ENCODE assay signal across 18 mouse cellular contexts in genomic region chr17:62592436-62593074, GRCm38 (mm10).
DNase-seq lines count a peak whose midpoint lies in the region; ATAC-seq and TF ChIP-seq lines count a peak whose summit lies in the region.
"Had no signal": no experiment of that assay in that cellular context is flagged by ENCODE, and none has a peak within 500 bp of the region (broad histone marks: within the 10 kb centered on the region; RNA-seq: fewer than 3 reads in every experiment).

No protein-coding gene starts in this region.

- TF ChIP-seq CTCF in forebrain, postnatal 0 days (IDR thresholded peaks at IDR 0.05; ENCODE audit: low read depth): no peak
- TF ChIP-seq CTCF in brain, embryonic 14.5 days (IDR thresholded peaks at IDR 0.05; ENCODE audit: borderline replicate concordance, extremely low read depth, insufficient read depth, insufficient read length): no peak

- H3K9me3 ChIP-seq in forebrain, embryonic 14.5 days (replicated peaks; ENCODE audit: control insufficient read depth, low read length): no peaks in the 10 kb centered on the region; the same call in 1 of the 2 replicates
- H3K9me3 ChIP-seq in forebrain, postnatal 0 days (ENCODE audit: low read length): no peaks in the 10 kb centered on the region
- 0 out of 2 replicates have a peak, but pooled peaks cover 3% of the 10 kb centered on the region for H3K9me3 ChIP-seq in midbrain, embryonic 13.5 days
- peaks cover 1% of the 10 kb centered on the region; the same call in 1 of the 2 replicates for H3K9me3 ChIP-seq in midbrain, embryonic 10.5 days (replicated peaks)
- H3K9me3 ChIP-seq in midbrain, embryonic 15.5 days: no peaks in the 10 kb centered on the region
- H3K9me3 ChIP-seq: embryonic facial prominence, embryonic 12.5 days had no signal

- H3K27ac ChIP-seq in forebrain, embryonic 14.5 days (ENCODE audit: low read depth, low read length): peak overlapping the region; percentile 39; the same call in 1 of the 2 replicates
- H3K27ac ChIP-seq in forebrain, postnatal 0 days (ENCODE audit: low read depth, low read length): no peak overlapping the region
- peak overlapping the region; percentile 37 for H3K27ac ChIP-seq in midbrain, embryonic 13.5 days
- H3K27ac ChIP-seq in midbrain, embryonic 10.5 days (replicated peaks): no peak overlapping the region
- H3K27ac ChIP-seq in midbrain, embryonic 15.5 days: peak overlapping the region; percentile 7; the same call in 1 of the 2 replicates
- H3K27ac ChIP-seq: embryonic facial prominence, embryonic 10.5 days; embryonic facial prominence, embryonic 12.5 days had no signal

- DNase-seq in forebrain, embryonic 14.5 days (ENCODE audit: low spot score): peak; percentile 70
- no peak for DNase-seq in forebrain, postnatal 0 days
- DNase-seq in midbrain, embryonic 10.5 days (ENCODE audit: low spot score): no peak
- DNase-seq in brain, embryonic 14.5 days (ENCODE audit: low read depth): peak; percentile 76
- DNase-seq in urinary bladder, postnatal 25 days (ENCODE audit: low spot score): no peak
- DNase-seq: adrenal gland, adult 2 months; adrenal gland, postnatal 10 days; adrenal gland, postnatal 25 days; cerebellum, adult 11-12 months; cerebellum, adult 2 months; cerebellum, adult 9-10 months; cerebellum, postnatal 10 days; cerebellum, postnatal 25 days had no signal

- 11% methylated on average over 5 of the region's 5 CpGs for WGBS in forebrain, embryonic 14.5 days
- 21% methylated on average over 5 of the region's 5 CpGs for WGBS in forebrain, postnatal 0 days
- 42% methylated on average over 5 of the region's 5 CpGs for WGBS in midbrain, embryonic 13.5 days
- 65% methylated on average over 5 of the region's 5 CpGs for WGBS in midbrain, embryonic 10.5 days
- 35% methylated on average over 5 of the region's 5 CpGs for WGBS in midbrain, embryonic 15.5 days

- peaks cover 15% of the 10 kb centered on the region; the same call in 1 of the 2 replicates for H3K4me1 ChIP-seq in forebrain, embryonic 14.5 days (ENCODE audit: control insufficient read depth, insufficient read depth, low read length)
- 0 out of 2 replicates have a peak, but pooled peaks cover 3% of the 10 kb centered on the region for H3K4me1 ChIP-seq in forebrain, postnatal 0 days (ENCODE audit: insufficient read depth)
- H3K4me1 ChIP-seq in midbrain, embryonic 13.5 days (replicated peaks): peaks cover 19% of the 10 kb centered on the region
- peaks cover 14% of the 10 kb centered on the region for H3K4me1 ChIP-seq in midbrain, embryonic 10.5 days
- peaks cover 6% of the 10 kb centered on the region for H3K4me1 ChIP-seq in midbrain, embryonic 15.5 days
- H3K4me1 ChIP-seq: embryonic facial prominence, embryonic 12.5 days had no signal

- no peak overlapping the region for H3K4me2 ChIP-seq in forebrain, embryonic 14.5 days (ENCODE audit: low read length)
- no peak overlapping the region for H3K4me2 ChIP-seq in forebrain, postnatal 0 days (ENCODE audit: low read depth)
- no peak overlapping the region for H3K4me2 ChIP-seq in midbrain, embryonic 13.5 days (replicated peaks)
- no peak overlapping the region for H3K4me2 ChIP-seq in midbrain, embryonic 15.5 days
- H3K4me2 ChIP-seq: embryonic facial prominence, embryonic 12.5 days had no signal

- no peak overlapping the region for H3K9ac ChIP-seq in forebrain, embryonic 14.5 days (ENCODE audit: low read length)
- H3K9ac ChIP-seq in forebrain, postnatal 0 days: no peak overlapping the region
- no peak overlapping the region for H3K9ac ChIP-seq in midbrain, embryonic 13.5 days (replicated peaks)
- no peak overlapping the region for H3K9ac ChIP-seq in midbrain, embryonic 15.5 days
- H3K9ac ChIP-seq: embryonic facial prominence, embryonic 12.5 days had no signal

- H3K4me3 ChIP-seq in forebrain, embryonic 14.5 days (ENCODE audit: low read depth, low read length): no peak overlapping the region
- H3K4me3 ChIP-seq in forebrain, postnatal 0 days (ENCODE audit: low read depth, low read length): no peak overlapping the region
- H3K4me3 ChIP-seq in midbrain, embryonic 13.5 days (replicated peaks): no peak overlapping the region
- H3K4me3 ChIP-seq in midbrain, embryonic 10.5 days: no peak overlapping the region
- H3K4me3 ChIP-seq in midbrain, embryonic 15.5 days: no peak overlapping the region
- H3K4me3 ChIP-seq: embryonic facial prominence, embryonic 10.5 days; embryonic facial prominence, embryonic 12.5 days had no signal

- H3K27me3 ChIP-seq in forebrain, embryonic 14.5 days (replicated peaks; ENCODE audit: control insufficient read depth, insufficient read depth, low read length): no peaks in the 10 kb centered on the region
- H3K27me3 ChIP-seq in forebrain, postnatal 0 days (ENCODE audit: insufficient read depth, low read length): no peaks in the 10 kb centered on the region
- no peaks in the 10 kb centered on the region for H3K27me3 ChIP-seq in midbrain, embryonic 13.5 days
- no peaks in the 10 kb centered on the region for H3K27me3 ChIP-seq in midbrain, embryonic 10.5 days (ENCODE audit: low read depth, poor library complexity, severe bottlenecking)
- H3K27me3 ChIP-seq in midbrain, embryonic 15.5 days (replicated peaks): no peaks in the 10 kb centered on the region
- H3K27me3 ChIP-seq: embryonic facial prominence, embryonic 12.5 days had no signal

- H3K36me3 ChIP-seq in forebrain, embryonic 14.5 days (ENCODE audit: control insufficient read depth, insufficient read depth, low read length): no peaks in the 10 kb centered on the region
- no peaks in the 10 kb centered on the region for H3K36me3 ChIP-seq in forebrain, postnatal 0 days (ENCODE audit: insufficient read depth)
- no peaks in the 10 kb centered on the region for H3K36me3 ChIP-seq in midbrain, embryonic 13.5 days
- H3K36me3 ChIP-seq in midbrain, embryonic 10.5 days: no peaks in the 10 kb centered on the region
- no peaks in the 10 kb centered on the region for H3K36me3 ChIP-seq in midbrain, embryonic 15.5 days (replicated peaks)
- H3K36me3 ChIP-seq: embryonic facial prominence, embryonic 10.5 days; embryonic facial prominence, embryonic 12.5 days had no signal

- TF ChIP-seq POLR2A in brain, embryonic 14.5 days (IDR thresholded peaks at IDR 0.05; ENCODE audit: borderline replicate concordance, extremely low read depth, insufficient read depth, insufficient read length, poor library complexity, severe bottlenecking): no peak

- no peak; the same call in 1 of the 2 replicates for ATAC-seq in forebrain, embryonic 14.5 days
- ATAC-seq in forebrain, postnatal 0 days: no peak
- 0 out of 2 replicates have a peak, but pooled peaks have one; percentile 7 for ATAC-seq in midbrain, embryonic 13.5 days
- no peak; the same call in 1 of the 2 replicates for ATAC-seq in midbrain, embryonic 15.5 days (replicated peaks)
- ATAC-seq in granulocyte monocyte progenitor cell, adult 5-6 weeks (replicated peaks; ENCODE audit: poor library complexity, severe bottlenecking): no peak

Comparison
In these comparisons a context has a peak if more than half of its experiments do, and no peak if none do; other contexts are left out.
1. DNase-seq: peak in forebrain, embryonic 14.5 days (single experiment) and brain, embryonic 14.5 days (single experiment); none in forebrain, postnatal 0 days (single experiment), midbrain, embryonic 10.5 days (single experiment) and urinary bladder, postnatal 25 days (single experiment).
2. H3K27ac ChIP-seq: peak in forebrain, embryonic 14.5 days (single experiment), midbrain, embryonic 13.5 days (single experiment) and midbrain, embryonic 15.5 days (single experiment); none in forebrain, postnatal 0 days (single experiment) and midbrain, embryonic 10.5 days (single experiment).